ENCODE assay signal across 13 mouse cellular contexts in the genomic region with DNA sequence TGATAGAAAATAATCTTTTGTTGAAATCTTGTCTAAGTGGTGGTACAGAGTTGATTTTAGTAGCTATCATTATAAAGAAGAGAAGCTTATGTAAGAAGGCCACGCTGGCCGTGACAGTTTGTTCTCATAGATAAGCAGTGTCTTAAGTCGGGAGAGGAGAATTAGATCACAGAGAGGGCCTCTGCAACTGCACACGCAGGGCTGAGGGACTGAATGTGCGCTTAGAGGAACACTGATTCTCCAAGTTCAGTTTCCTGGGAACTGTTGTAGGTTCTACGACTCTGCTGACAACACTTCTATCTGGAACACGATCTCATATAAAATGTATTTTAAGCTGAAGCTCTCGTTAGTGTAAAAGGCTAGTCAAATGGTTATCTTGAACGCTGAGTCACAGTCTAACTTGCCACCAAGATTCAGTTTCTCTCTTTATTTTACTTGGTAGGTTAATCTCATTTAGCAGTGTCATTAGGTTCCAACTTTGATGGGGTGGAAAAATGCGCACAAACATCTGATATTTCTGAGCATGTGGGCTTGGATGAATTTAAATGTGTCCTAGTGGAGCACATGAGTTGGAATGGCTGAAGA.
"Had no signal": no experiment of that assay in that cellular context is flagged by ENCODE, and none has a peak within 500 bp of the region (broad histone marks: within the 10 kb centered on the region; RNA-seq: fewer than 3 reads in every experiment).

No protein-coding gene starts in this region.

- H3K27me3 ChIP-seq: limb, embryonic 13.5 days; neural tube, embryonic 15.5 days had no signal

- H3K27ac ChIP-seq: kidney, postnatal 0 days; layer of hippocampus, adult 2 months; limb, embryonic 13.5 days; liver, embryonic 14.5 days; midbrain, embryonic 12.5 days; neural tube, embryonic 15.5 days; stomach, postnatal 0 days had no signal

- H3K9ac ChIP-seq: limb, embryonic 13.5 days; liver, embryonic 14.5 days; midbrain, embryonic 12.5 days; neural tube, embryonic 15.5 days had no signal

- H3K4me2 ChIP-seq: limb, embryonic 13.5 days; midbrain, embryonic 12.5 days; neural tube, embryonic 15.5 days had no signal

- DNase-seq: kidney, postnatal 4 days; left cerebral cortex, postnatal 4 days; lung, adult 18-20 months; lung, postnatal 36 days; right cerebral cortex, adult 18-20 months; right cerebral cortex, postnatal 25 days had no signal

- H3K36me3 ChIP-seq: limb, embryonic 13.5 days; midbrain, embryonic 12.5 days; neural tube, embryonic 15.5 days had no signal

- H3K4me1 ChIP-seq: limb, embryonic 13.5 days; midbrain, embryonic 12.5 days; neural tube, embryonic 15.5 days had no signal

- H3K9me3 ChIP-seq: limb, embryonic 13.5 days; midbrain, embryonic 12.5 days; neural tube, embryonic 15.5 days had no signal

- H3K4me3 ChIP-seq: layer of hippocampus, adult 2 months; limb, embryonic 13.5 days; midbrain, embryonic 12.5 days; neural tube, embryonic 15.5 days had no signal
